Mouse (Mus musculus) small intestine, adult 2 months (tissue): ENCODE measurements around the gene Pkp4.

Experiments used
- CTCF ChIP-seq: fragments of 200-500 bp; IDR thresholded peaks from 2 replicates; pipeline ENCODE4 v1.5.1; 2012; ENCODE audit warnings: low read depth, mild to moderate bottlenecking, control low read depth, inconsistent platforms, low read length, moderate library complexity, mixed read lengths; ENCODE audit not compliant: insufficient replicate concordance, insufficient read length; ENCODE audit errors: extremely low read depth
- POLR2A ChIP-seq: fragments of 200-500 bp; IDR thresholded peaks from 2 replicates; pipeline ENCODE4 v1.6.1; 2012; ENCODE audit warnings: low read depth, mild to moderate bottlenecking, control low read depth, inconsistent platforms, low read length, moderate library complexity

GRCm38 (mm10) chr2:59227011-59227410 lies 66.4 kb downstream of the Pkp4 start:
- TF ChIP-seq CTCF (no peak), POLR2A (no peak)
